Mouse (Mus musculus) testis, adult 2 months (tissue): ENCODE results near the gene Ppp4r3a. TPM values are rescaled to one million over a fixed set of nuclear protein-coding genes. Genes with fewer than 3 reads are reported as not detected.
A peak's percentile ranks its signal among the peaks of the same experiment; 100 is the strongest.

ENCODE experiments used
- H3K27ac ChIP-seq: fragments of 200-500 bp; 2 replicates; pipeline ENCODE4 v1.5.1; 2012; ENCODE audit warnings: low read depth, low read length; ENCODE audit not compliant: control insufficient read depth, insufficient read depth
- H3K27me3 ChIP-seq: fragments of 200-500 bp; 2 replicates; pipeline ENCODE4 v1.6.1; 2012; ENCODE audit warnings: mild to moderate bottlenecking, low read length, moderate library complexity; ENCODE audit not compliant: control insufficient read depth, insufficient read depth
- H3K36me3 ChIP-seq: fragments of 200-500 bp; 2 replicates; pipeline ENCODE4 v1.6.1; 2012; ENCODE audit warnings: mild to moderate bottlenecking, low read length; ENCODE audit not compliant: control insufficient read depth, insufficient read depth
- H3K4me1 ChIP-seq: fragments of 200-500 bp; 2 replicates; pipeline ENCODE4 v1.6.1; 2012; ENCODE audit warnings: low read length; ENCODE audit not compliant: control insufficient read depth, insufficient read depth
- H3K4me3 ChIP-seq: fragments of 200-500 bp; 2 replicates; pipeline ENCODE4 v1.5.1; 2012; ENCODE audit warnings: low read depth, mild to moderate bottlenecking, low read length, moderate library complexity, mixed read lengths; ENCODE audit not compliant: control insufficient read depth
- CTCF ChIP-seq: fragments of 200-500 bp; IDR thresholded peaks from 2 replicates; pipeline ENCODE4 v1.5.1; 2012; ENCODE audit warnings: low read depth, mild to moderate bottlenecking, inconsistent platforms, low read length, moderate library complexity; ENCODE audit not compliant: control insufficient read depth, insufficient read depth, insufficient replicate concordance
- POLR2A ChIP-seq: fragments of 200-500 bp; IDR thresholded peaks from 2 replicates; pipeline ENCODE4 v1.6.1; 2012; ENCODE audit warnings: low read depth, mild to moderate bottlenecking, inconsistent platforms, low read length, moderate library complexity; ENCODE audit not compliant: control insufficient read depth
- polyA plus RNA-seq: library from polyadenylated mRNA; depleted of rRNA; stranded (reverse); fragments of >200 nt; gene quantifications from 2 replicates; pipeline ENCODE4 v1.2.3, GENCODE M21; 2012

The Ppp4r3a gene
- polyA plus RNA-seq, 1 experiment: 9.8 TPM

- TF ChIP-seq POLR2A (no peak), CTCF (no peak)
- Histone ChIP-seq H3K27ac (no peak overlapping the region), H3K4me3 (no peak overlapping the region), H3K4me1 (no peaks in the 10 kb centered on the region), H3K36me3 (no peaks in the 10 kb centered on the region), H3K27me3 (no peaks in the 10 kb centered on the region)
Observed at GRCm38 (mm10) chr12:101089955-101090354, 6.5 kb upstream of the Ppp4r3a start.

GRCm38 (mm10) chr12:101087406-101087805 is 3.9 kb upstream of the Ppp4r3a start:
- H3K36me3 ChIP-seq: no peaks in the 10 kb centered on the region
- H3K27me3 ChIP-seq: no peaks in the 10 kb centered on the region
- TF ChIP-seq POLR2A: no peak
- TF ChIP-seq CTCF: no peak
- no peak overlapping the region for H3K4me3 ChIP-seq
- peaks cover under 1% of the 10 kb centered on the region for H3K4me1 ChIP-seq
- no peak overlapping the region for H3K27ac ChIP-seq

DNA sequence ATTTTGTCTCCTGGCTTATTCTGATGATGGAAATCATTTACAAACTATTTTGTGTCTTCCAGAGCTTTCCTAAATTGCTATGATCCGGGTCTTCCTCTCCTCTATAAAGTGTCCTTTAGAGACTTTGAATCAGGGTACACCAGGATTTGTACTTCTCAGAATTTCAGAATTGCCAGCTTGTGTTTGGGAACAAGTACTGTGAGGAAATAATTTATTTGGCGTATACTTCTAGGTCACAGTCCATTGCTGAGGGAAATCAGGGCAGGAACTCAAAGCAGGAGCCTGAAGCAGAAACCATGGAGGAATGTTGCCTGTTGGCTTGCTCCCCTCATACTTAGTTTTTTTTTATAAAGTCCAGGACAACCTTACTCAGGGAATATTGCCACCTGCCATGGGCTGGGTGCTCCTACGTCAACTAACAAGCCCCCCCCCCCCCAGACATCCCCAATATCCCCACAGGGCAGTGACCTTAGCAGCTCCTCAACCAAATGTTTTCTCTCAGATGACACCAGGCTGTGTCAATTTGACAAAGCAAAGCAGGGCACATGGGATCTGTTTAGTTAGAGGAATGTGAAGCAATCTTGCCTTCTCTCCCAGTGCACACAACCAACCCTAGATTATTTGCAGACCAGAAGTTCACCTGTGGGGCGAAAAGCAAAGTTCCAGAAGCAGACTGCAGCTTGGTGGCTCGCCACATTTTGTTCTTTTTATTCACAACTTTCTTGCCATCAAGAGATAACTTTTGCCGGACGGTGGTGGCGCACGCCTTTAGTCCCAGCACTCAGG is 1.6 kb upstream of the Ppp4r3a start:
- no peak overlapping the region for H3K27ac ChIP-seq
- H3K4me3 ChIP-seq: no peak overlapping the region
- no peaks in the 10 kb centered on the region for H3K27me3 ChIP-seq
- peaks cover 3% of the 10 kb centered on the region for H3K4me1 ChIP-seq
- no peak for TF ChIP-seq POLR2A
- TF ChIP-seq CTCF: no peak
- no peaks in the 10 kb centered on the region for H3K36me3 ChIP-seq

GRCm38 (mm10) chr12:101084237-101084636 is 735 bp upstream of the Ppp4r3a start:
- Histone ChIP-seq H3K27ac (peak overlapping the region; percentile 94), H3K27me3 (no peaks in the 10 kb centered on the region), H3K36me3 (no peaks in the 10 kb centered on the region), H3K4me3 (peak overlapping the region; percentile 91; the same call in 1 of the 2 replicates), H3K4me1 (peaks cover 3% of the 10 kb centered on the region)
- TF ChIP-seq CTCF (no peak), POLR2A (no peak)

GRCm38 (mm10) chr12:101083839-101084195 is 315 bp upstream of the Ppp4r3a start:
- Histone ChIP-seq H3K4me1 (peaks cover 3% of the 10 kb centered on the region), H3K4me3 (peak overlapping the region; percentile 91), H3K27me3 (no peaks in the 10 kb centered on the region), H3K27ac (peak overlapping the region; percentile 94), H3K36me3 (no peaks in the 10 kb centered on the region)
- TF ChIP-seq CTCF: no peak
- no peak for TF ChIP-seq POLR2A

DNA sequence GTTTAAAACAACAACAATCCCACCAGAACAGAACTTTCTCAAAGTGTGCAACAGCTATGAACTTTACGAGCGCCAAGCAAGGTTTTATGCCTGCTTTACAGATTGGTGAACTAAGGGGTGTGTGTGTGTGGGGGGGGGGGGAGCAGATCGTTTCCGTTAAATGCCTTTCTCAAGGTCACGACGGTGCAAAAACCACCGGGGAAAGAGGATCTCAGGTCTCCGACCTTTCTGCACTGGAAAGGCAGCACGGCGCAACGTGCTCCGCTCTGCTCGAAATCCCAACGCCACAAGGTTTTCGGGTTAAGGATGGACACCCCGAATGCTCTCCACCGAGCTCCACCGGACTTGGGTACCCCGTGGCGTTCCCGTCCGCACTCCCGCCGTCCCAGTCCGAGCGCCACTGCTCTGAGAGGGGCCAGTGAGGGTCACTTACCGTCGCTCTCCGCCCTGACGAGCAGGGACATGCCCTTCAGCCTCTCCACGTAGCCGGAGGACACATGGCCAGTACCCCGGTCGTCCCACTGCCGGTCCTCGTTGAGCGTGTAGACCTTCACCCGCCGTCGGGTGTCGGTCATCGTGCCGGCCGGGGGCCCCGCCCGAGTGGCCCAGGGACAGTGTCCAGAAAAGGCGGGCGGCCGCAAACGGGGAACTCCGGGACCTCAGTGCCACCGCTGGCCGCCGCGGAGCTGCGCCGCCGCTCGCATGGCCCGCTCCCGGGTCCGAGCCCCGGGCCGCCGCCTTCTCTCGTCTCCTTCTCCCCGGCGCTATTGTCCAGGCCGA is 1.0 kb downstream of the Ppp4r3a start:
- TF ChIP-seq POLR2A (0 out of 2 replicates have a peak, but pooled peaks have one; percentile 29), CTCF (no peak)
- peak overlapping the region; percentile 94 for H3K27ac ChIP-seq

DNA sequence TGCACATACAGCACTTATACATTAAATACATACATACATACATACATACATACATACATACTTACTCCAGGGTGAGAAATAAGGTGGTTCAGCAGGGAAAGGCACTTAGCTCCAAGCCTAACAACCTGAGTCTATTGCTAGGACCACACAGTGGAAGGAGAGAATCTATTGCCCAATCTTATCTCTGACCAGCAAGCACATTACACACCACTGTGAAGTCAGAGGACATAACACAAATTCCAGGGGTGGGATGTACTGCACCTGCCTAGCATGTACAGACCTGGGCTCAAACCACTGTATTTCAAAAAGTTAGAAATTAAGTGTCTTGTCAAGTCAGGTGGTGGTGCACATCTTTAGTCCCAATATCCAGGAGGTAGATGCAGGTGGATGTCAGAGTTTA is 5.5 kb downstream of the Ppp4r3a start:
- Histone ChIP-seq H3K36me3 (no peaks in the 10 kb centered on the region), H3K4me1 (peaks cover 3% of the 10 kb centered on the region)

More for the DNA sequence above, 1.0 kb downstream of the Ppp4r3a start:
- peak overlapping the region; percentile 91 for H3K4me3 ChIP-seq
- H3K36me3 ChIP-seq: no peaks in the 10 kb centered on the region
- H3K27me3 ChIP-seq: no peaks in the 10 kb centered on the region
- peaks cover 3% of the 10 kb centered on the region for H3K4me1 ChIP-seq

GRCm38 (mm10) chr12:101075433-101075832 is 8.1 kb downstream of the Ppp4r3a start:
- H3K4me1 ChIP-seq: no peaks in the 10 kb centered on the region; the same call in 1 of the 2 replicates
- H3K36me3 ChIP-seq: no peaks in the 10 kb centered on the region
- H3K4me3 ChIP-seq: no peak overlapping the region
- no peak for TF ChIP-seq CTCF
- no peak for TF ChIP-seq POLR2A
- no peaks in the 10 kb centered on the region for H3K27me3 ChIP-seq
- no peak overlapping the region for H3K27ac ChIP-seq

More for the DNA sequence above, 5.5 kb downstream of the Ppp4r3a start:
- TF ChIP-seq CTCF: no peak
- no peak overlapping the region for H3K27ac ChIP-seq
- H3K27me3 ChIP-seq: no peaks in the 10 kb centered on the region
- no peak overlapping the region for H3K4me3 ChIP-seq
